Mouse (Mus musculus): ENCODE data around the gene Fuk. TPM values are rescaled to one million over a fixed set of nuclear protein-coding genes. Genes with fewer than 3 reads are reported as not detected.

The Fuk gene
- total RNA-seq, 1 experiment, result 17.8 TPM

- Histone ChIP-seq H3K4me3 (ENCODE audit: insufficient read depth in 1 of 2, low read depth in 1 of 2, low read length in 2 of 2, poor library complexity in 1 of 2, severe bottlenecking in 1 of 2) (no peak overlapping the region), H3K9me3 (ENCODE audit: control insufficient read depth, insufficient read depth, low read depth, low read length) (no peaks in the 10 kb centered on the region), H3K4me1 (ENCODE audit: control insufficient read depth in 2 of 2, insufficient read depth in 2 of 2, low read length in 2 of 2, poor library complexity in 1 of 2) (peaks cover 0 to 12% of the 10 kb centered on the region in 2 experiments; a peak in 1 of 4 replicates), H3K9ac (ENCODE audit: insufficient read depth, low read depth, low read length, poor library complexity, severe bottlenecking) (peak overlapping the region; percentile 35; the same call in 1 of the 2 replicates), H3K36me3 (ENCODE audit: control insufficient read depth, insufficient read depth, low read length, poor library complexity, severe bottlenecking) (no peaks in the 10 kb centered on the region), H3K27ac (ENCODE audit: insufficient read depth, low read depth, low read length, poor library complexity, severe bottlenecking) (no peak overlapping the region)
- no peak for DNase-seq (ENCODE audit: low read depth, low spot score)
- in situ Hi-C loops (cut with MboI; ENCODE audit: low sequenced_read_pairs in 2 of 2, unreplicated experiment in 2 of 2), result no loop called here
- TF ChIP-seq CHD2 (IDR thresholded peaks at IDR 0.05; ENCODE audit: low read depth, low read length) (no peak), MAFK (IDR thresholded peaks at IDR 0.05; ENCODE audit: insufficient read depth, low read depth, low read length) (no peak)
These were observed 6.5 kb downstream of the Fuk start for GRCm38 (mm10) chr8:110895812-110896211.

- TF ChIP-seq MAFK (IDR thresholded peaks at IDR 0.05; ENCODE audit: insufficient read depth, low read depth, low read length) (no peak), ZNF384 (IDR thresholded peaks at IDR 0.05; ENCODE audit: low read depth, low read length) (no peak), ZC3H11A (IDR thresholded peaks at IDR 0.05; ENCODE audit: borderline replicate concordance, low read depth, low read length) (no peak)
- peaks cover 0 to 14% of the 10 kb centered on the region in 2 experiments; a peak in 1 of 4 replicates for H3K4me1 ChIP-seq (ENCODE audit: control insufficient read depth in 2 of 2, insufficient read depth in 2 of 2, low read length in 2 of 2, poor library complexity in 1 of 2)
- DNase-seq (ENCODE audit: low read depth, low spot score), result no peak
- in situ Hi-C loops (cut with MboI; ENCODE audit: low sequenced_read_pairs in 2 of 2, unreplicated experiment in 2 of 2), result no loop called here
- H3K4me3 ChIP-seq (ENCODE audit: insufficient read depth in 1 of 2, low read depth in 1 of 2, low read length in 2 of 2, poor library complexity in 1 of 2, severe bottlenecking in 1 of 2), result peak overlapping the region; percentile 3 to 6; a peak in 1 of 4 replicates
- H3K9me3 ChIP-seq (ENCODE audit: control insufficient read depth, insufficient read depth, low read depth, low read length), result no peaks in the 10 kb centered on the region
- no peaks in the 10 kb centered on the region for H3K36me3 ChIP-seq (ENCODE audit: control insufficient read depth, insufficient read depth, low read length, poor library complexity, severe bottlenecking)
- H3K27ac ChIP-seq (ENCODE audit: insufficient read depth, low read depth, low read length, poor library complexity, severe bottlenecking), result no peak overlapping the region
- no peak overlapping the region; the same call in 1 of the 2 replicates for H3K9ac ChIP-seq (ENCODE audit: insufficient read depth, low read depth, low read length, poor library complexity, severe bottlenecking)
These were observed 7.0 kb downstream of the Fuk start for GRCm38 (mm10) chr8:110895254-110895653.

GRCm38 (mm10) chr8:110894851-110895250, 7.4 kb downstream of the Fuk start:
- Histone ChIP-seq H3K36me3 (ENCODE audit: control insufficient read depth, insufficient read depth, low read length, poor library complexity, severe bottlenecking) (no peaks in the 10 kb centered on the region), H3K4me3 (ENCODE audit: insufficient read depth in 1 of 2, low read depth in 1 of 2, low read length in 2 of 2, poor library complexity in 1 of 2, severe bottlenecking in 1 of 2) (peak overlapping the region; percentile 3 to 6; a peak in 2 of 4 replicates), H3K9me3 (ENCODE audit: control insufficient read depth, insufficient read depth, low read depth, low read length) (no peaks in the 10 kb centered on the region), H3K4me1 (ENCODE audit: control insufficient read depth in 2 of 2, insufficient read depth in 2 of 2, low read length in 2 of 2, poor library complexity in 1 of 2) (peaks cover 0 to 16% of the 10 kb centered on the region in 2 experiments; a peak in 1 of 4 replicates), H3K27ac (ENCODE audit: insufficient read depth, low read depth, low read length, poor library complexity, severe bottlenecking) (no peak overlapping the region), H3K9ac (ENCODE audit: insufficient read depth, low read depth, low read length, poor library complexity, severe bottlenecking) (peak overlapping the region; percentile 41; the same call in 1 of the 2 replicates)
- no peak for DNase-seq (ENCODE audit: low read depth, low spot score)
- in situ Hi-C loops (cut with MboI; ENCODE audit: low sequenced_read_pairs in 2 of 2, unreplicated experiment in 2 of 2), result no loop called here
- TF ChIP-seq HCFC1 (IDR thresholded peaks at IDR 0.05; ENCODE audit: borderline replicate concordance, insufficient read depth, low read length), result no peak
- TF ChIP-seq ZNF384 (IDR thresholded peaks at IDR 0.05; ENCODE audit: low read depth, low read length), result no peak
- no peak for TF ChIP-seq MAFK (IDR thresholded peaks at IDR 0.05; ENCODE audit: insufficient read depth, low read depth, low read length)
- no peak for TF ChIP-seq ZC3H11A (IDR thresholded peaks at IDR 0.05; ENCODE audit: borderline replicate concordance, low read depth, low read length)
- no peak for TF ChIP-seq CHD2 (IDR thresholded peaks at IDR 0.05; ENCODE audit: low read depth, low read length)

GRCm38 (mm10) chr8:110892913-110893312, 9.4 kb downstream of the Fuk start:
- Histone ChIP-seq H3K9me3 (ENCODE audit: control insufficient read depth, insufficient read depth, low read depth, low read length) (no peaks in the 10 kb centered on the region), H3K36me3 (ENCODE audit: control insufficient read depth, insufficient read depth, low read length, poor library complexity, severe bottlenecking) (no peaks in the 10 kb centered on the region), H3K4me3 (ENCODE audit: insufficient read depth in 1 of 2, low read depth in 1 of 2, low read length in 2 of 2, poor library complexity in 1 of 2, severe bottlenecking in 1 of 2) (no peak overlapping the region), H3K4me1 (ENCODE audit: control insufficient read depth in 2 of 2, insufficient read depth in 2 of 2, low read length in 2 of 2, poor library complexity in 1 of 2) (peaks cover 0 to 16% of the 10 kb centered on the region in 2 experiments; a peak in 1 of 4 replicates), H3K27ac (ENCODE audit: insufficient read depth, low read depth, low read length, poor library complexity, severe bottlenecking) (no peak overlapping the region), H3K9ac (ENCODE audit: insufficient read depth, low read depth, low read length, poor library complexity, severe bottlenecking) (no peak overlapping the region)
- DNase-seq (ENCODE audit: low read depth, low spot score), result no peak
- in situ Hi-C loops (cut with MboI; ENCODE audit: low sequenced_read_pairs in 2 of 2, unreplicated experiment in 2 of 2), result no loop called here
- TF ChIP-seq CHD2 (IDR thresholded peaks at IDR 0.05; ENCODE audit: low read depth, low read length) (no peak), ZC3H11A (IDR thresholded peaks at IDR 0.05; ENCODE audit: borderline replicate concordance, low read depth, low read length) (no peak), ZNF384 (IDR thresholded peaks at IDR 0.05; ENCODE audit: low read depth, low read length) (no peak), HCFC1 (IDR thresholded peaks at IDR 0.05; ENCODE audit: borderline replicate concordance, insufficient read depth, low read length) (no peak), MAFK (IDR thresholded peaks at IDR 0.05; ENCODE audit: insufficient read depth, low read depth, low read length) (no peak)

- Histone ChIP-seq H3K9me3 (ENCODE audit: control insufficient read depth, insufficient read depth, low read depth, low read length) (no peaks in the 10 kb centered on the region), H3K36me3 (ENCODE audit: control insufficient read depth, insufficient read depth, low read length, poor library complexity, severe bottlenecking) (no peaks in the 10 kb centered on the region), H3K4me1 (ENCODE audit: control insufficient read depth in 2 of 2, insufficient read depth in 2 of 2, low read length in 2 of 2, poor library complexity in 1 of 2) (peaks cover 0 to 22% of the 10 kb centered on the region in 2 experiments; a peak in 2 of 4 replicates), H3K4me3 (ENCODE audit: insufficient read depth in 1 of 2, low read depth in 1 of 2, low read length in 2 of 2, poor library complexity in 1 of 2, severe bottlenecking in 1 of 2) (no peak overlapping the region), H3K9ac (ENCODE audit: insufficient read depth, low read depth, low read length, poor library complexity, severe bottlenecking) (no peak overlapping the region), H3K27ac (ENCODE audit: insufficient read depth, low read depth, low read length, poor library complexity, severe bottlenecking) (no peak overlapping the region)
- in situ Hi-C loops (cut with MboI; ENCODE audit: low sequenced_read_pairs in 2 of 2, unreplicated experiment in 2 of 2), result no loop called here
- no peak for DNase-seq (ENCODE audit: low read depth, low spot score)
- TF ChIP-seq HCFC1 (IDR thresholded peaks at IDR 0.05; ENCODE audit: borderline replicate concordance, insufficient read depth, low read length) (no peak), CHD2 (IDR thresholded peaks at IDR 0.05; ENCODE audit: low read depth, low read length) (no peak), ZC3H11A (IDR thresholded peaks at IDR 0.05; ENCODE audit: borderline replicate concordance, low read depth, low read length) (no peak), ZNF384 (IDR thresholded peaks at IDR 0.05; ENCODE audit: low read depth, low read length) (no peak), MAFK (IDR thresholded peaks at IDR 0.05; ENCODE audit: insufficient read depth, low read depth, low read length) (no peak)
These were observed 10.2 kb downstream of the Fuk start for GRCm38 (mm10) chr8:110892040-110892439.
